Comparison of ENCODE assay signal across 11 mouse cellular contexts in the genomic region with DNA sequence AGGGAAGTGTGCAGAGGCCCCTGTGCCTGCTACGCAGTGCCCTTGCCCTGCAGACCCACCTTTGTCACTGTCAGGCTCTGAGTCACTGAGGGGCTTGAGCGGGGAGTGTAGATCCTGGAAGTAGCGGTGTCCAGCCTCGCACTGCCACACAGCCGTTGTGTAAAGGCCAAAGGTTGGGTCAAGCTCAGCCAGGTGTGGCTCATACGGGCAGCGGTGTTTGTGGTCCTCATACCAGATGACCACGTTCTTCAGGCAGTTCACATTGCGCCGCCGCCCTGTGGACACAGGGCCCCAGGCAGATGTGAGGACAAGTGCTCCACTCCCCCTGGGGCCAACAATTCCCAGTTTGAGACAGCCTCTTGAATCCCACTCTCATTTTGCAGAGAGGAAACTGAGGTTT. TPM values are rescaled to one million over a fixed set of nuclear protein-coding genes. Genes with fewer than 3 reads are reported as not detected.
"Had no signal": no experiment of that assay in that cellular context is flagged by ENCODE, and none has a peak within 500 bp of the region (broad histone marks: within the 10 kb centered on the region; RNA-seq: fewer than 3 reads in every experiment).

No protein-coding gene starts in this region.

- H3K9ac ChIP-seq: limb, embryonic 13.5 days; midbrain, embryonic 13.5 days had no signal

- H3K27me3 ChIP-seq: limb, embryonic 13.5 days; midbrain, embryonic 13.5 days had no signal

- DNase-seq: layer of hippocampus, adult 9-11 months; right cerebral cortex, adult 18-20 months; right cerebral cortex, postnatal 25 days had no signal

- H3K4me3 ChIP-seq: limb, embryonic 13.5 days; midbrain, embryonic 13.5 days had no signal

- H3K27ac ChIP-seq: limb, embryonic 13.5 days; midbrain, embryonic 13.5 days had no signal

- H3K4me2 ChIP-seq: limb, embryonic 13.5 days; midbrain, embryonic 13.5 days had no signal

- ATAC-seq: intestine, postnatal 0 days; midbrain, embryonic 13.5 days had no signal

- H3K9me3 ChIP-seq: limb, embryonic 13.5 days; midbrain, embryonic 13.5 days had no signal

RNA-seq across cellular contexts. Expression of gene Gm49318, which starts 5.4 kb away (rescaled TPM):
- polyA plus RNA-seq: intestine, postnatal 0 days; kidney, embryonic 16.5 days; limb, embryonic 13.5 days; lung, embryonic 16.5 days; midbrain, embryonic 13.5 days; neural tube, embryonic 14.5 days; small intestine, adult 2 months; stomach, embryonic 16.5 days had no signal
